Mouse (Mus musculus) olfactory bulb, adult 2 months (tissue): Measurements from ENCODE around the gene Gm49325. TPM values are rescaled to one million over a fixed set of nuclear protein-coding genes. Genes with fewer than 3 reads are reported as not detected.
A peak's percentile ranks its signal among the peaks of the same experiment; 100 is the strongest.

Experiments
- H3K27ac ChIP-seq: fragments of 200-500 bp; 2 replicates; pipeline ENCODE4 v1.5.1; 2012; ENCODE audit warnings: low read depth, low read length; ENCODE audit not compliant: insufficient read depth
- H3K4me1 ChIP-seq: fragments of 200-500 bp; 2 replicates; pipeline ENCODE4 v1.6.1; 2012; ENCODE audit warnings: low read length; ENCODE audit not compliant: control insufficient read depth, insufficient read depth
- H3K4me3 ChIP-seq: fragments of 200-500 bp; 2 replicates; pipeline ENCODE4 v1.5.1; 2012; ENCODE audit warnings: mild to moderate bottlenecking, low read depth, low read length, moderate library complexity; ENCODE audit not compliant: insufficient read depth
- CTCF ChIP-seq: fragments of 200-500 bp; IDR thresholded peaks from 2 replicates; pipeline ENCODE4 v1.5.1; 2012; ENCODE audit warnings: low read depth, mild to moderate bottlenecking, low read length, moderate library complexity; ENCODE audit not compliant: insufficient read depth
- POLR2A ChIP-seq: fragments of 200-500 bp; IDR thresholded peaks from 2 replicates; pipeline ENCODE4 v1.6.1; 2012; ENCODE audit warnings: mild to moderate bottlenecking, low read depth, low read length, moderate library complexity; ENCODE audit not compliant: insufficient read depth
- WGBS: fragments of 180-500 bp; shearing (Covaris S2); methylation state at CpG from one replicate; pipeline ENCODE4 v1.1.7; 2018; 5-methylcytosine and 5-hydroxymethylcytosine counted together
- polyA plus RNA-seq: library from polyadenylated mRNA; stranded (reverse); fragments of >200 nt; gene quantifications from 2 replicates; pipeline ENCODE4 v1.2.4, GENCODE M21; 2012; ENCODE audit warnings: low replicate concordance; ENCODE audit not compliant: missing spikeins, insufficient read depth, insufficient read length

The Gm49325 gene
- polyA plus RNA-seq, 1 experiment: not detected

DNA sequence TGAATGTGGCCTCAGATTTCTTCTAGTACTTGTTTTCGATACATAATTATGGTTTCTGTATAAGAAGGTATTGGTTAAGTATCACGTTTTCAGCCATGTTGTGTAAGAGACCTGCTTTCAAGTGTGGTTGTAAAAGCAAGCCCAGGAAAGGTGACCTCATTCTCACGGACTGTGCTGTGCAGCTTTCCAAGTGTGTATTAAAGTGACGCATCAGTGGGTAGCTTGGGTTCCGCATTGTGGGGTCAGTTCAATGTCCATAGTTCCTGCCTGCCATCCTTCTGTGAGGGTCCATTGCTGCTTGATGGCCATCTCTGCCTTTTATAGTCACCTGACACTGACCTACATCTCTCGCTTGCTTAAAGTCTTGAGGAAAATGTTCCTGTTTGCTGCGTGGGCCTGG is 10.9 kb downstream of the Gm49325 start:
- TF ChIP-seq POLR2A (no peak), CTCF (no peak)
- no peak overlapping the region for H3K27ac ChIP-seq
- WGBS: 91% methylated on average over 7 of the region's 7 CpGs
- peaks cover 9% of the 10 kb centered on the region; the same call in 1 of the 2 replicates for H3K4me1 ChIP-seq
- H3K4me3 ChIP-seq: no peak overlapping the region

- Histone ChIP-seq H3K4me3 (peak overlapping the region; percentile 93), H3K4me1 (peaks cover 22% of the 10 kb centered on the region), H3K27ac (peak overlapping the region; percentile 85)
- WGBS: 68% methylated on average over 8 of the region's 8 CpGs
- TF ChIP-seq POLR2A (no peak), CTCF (no peak)
Measured at GRCm38 (mm10) chr10:77621546-77621945, 15.5 kb downstream of the Gm49325 start.

- H3K4me3 ChIP-seq: peak within 1 kb of the TSS; percentile 93
Measured at GRCm38 (mm10) chr10:77622055-77622988, 16.3 kb downstream of the Gm49325 start, which contains the start of gene Ube2g2. Gene Ube2g2, plus strand, starts transcription at chr10:77622275.

DNA sequence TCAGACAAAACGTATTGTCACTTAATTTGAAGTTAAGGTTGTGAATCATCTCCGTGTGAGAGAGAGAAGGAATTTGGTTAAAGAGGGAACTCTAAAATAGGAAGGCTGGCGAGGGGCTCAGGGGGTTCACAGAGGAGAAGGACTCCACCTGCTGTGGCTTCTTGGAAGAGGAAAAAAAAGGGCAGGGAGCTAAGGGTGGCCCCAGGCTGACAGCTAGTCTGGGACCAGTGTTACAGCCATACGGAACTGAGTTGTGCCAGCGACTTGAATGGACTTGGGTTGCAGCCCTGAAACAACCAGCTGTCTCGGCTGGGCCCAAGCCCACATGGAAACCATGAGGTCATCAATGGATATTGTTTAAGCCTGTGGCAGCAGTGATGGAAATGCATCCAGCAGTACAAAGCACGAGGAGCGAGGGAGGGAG is 17.1 kb downstream of the Gm49325 start:
- 2% methylated on average over 8 of the region's 8 CpGs for WGBS
- H3K4me3 ChIP-seq: peak overlapping the region; percentile 42
- peaks cover 24% of the 10 kb centered on the region for H3K4me1 ChIP-seq
- 0 out of 2 replicates have a peak overlapping the region, but pooled peaks have one; percentile 16 for H3K27ac ChIP-seq
- TF ChIP-seq POLR2A (no peak), CTCF (no peak)

More at GRCm38 (mm10) chr10:77622055-77622988, 16.3 kb downstream of the Gm49325 start, which contains the start of gene Ube2g2:
- Histone ChIP-seq H3K4me1 (peaks cover 22% of the 10 kb centered on the region), H3K27ac (peak within 1 kb of the TSS; percentile 85)
- TF ChIP-seq CTCF (no peak), POLR2A (peak; percentile 77)
- under 1% methylated on average over 96 of the region's 96 CpGs for WGBS

GRCm38 (mm10) chr10:77623639-77624400 is 17.8 kb downstream of the Gm49325 start:
- 66% methylated on average over 10 of the region's 10 CpGs for WGBS
- H3K27ac ChIP-seq: no peak overlapping the region
- no peak for TF ChIP-seq POLR2A
- TF ChIP-seq CTCF: no peak

GRCm38 (mm10) chr10:77624570-77624995 is 18.6 kb downstream of the Gm49325 start:
- H3K4me3 ChIP-seq: no peak overlapping the region
- TF ChIP-seq CTCF (no peak), POLR2A (no peak)
- no peak overlapping the region for H3K27ac ChIP-seq
- WGBS: 39% methylated on average over 7 of the region's 7 CpGs
- H3K4me1 ChIP-seq: peaks cover 24% of the 10 kb centered on the region

More at GRCm38 (mm10) chr10:77623639-77624400, 17.8 kb downstream of the Gm49325 start:
- Histone ChIP-seq H3K4me3 (no peak overlapping the region), H3K4me1 (peaks cover 24% of the 10 kb centered on the region)

- peaks cover 24% of the 10 kb centered on the region for H3K4me1 ChIP-seq
- H3K4me3 ChIP-seq: no peak overlapping the region
- WGBS: 78% methylated on average over 7 of the region's 7 CpGs
- TF ChIP-seq POLR2A (no peak), CTCF (no peak)
- H3K27ac ChIP-seq: no peak overlapping the region
Measured at GRCm38 (mm10) chr10:77626036-77626435, 20.0 kb downstream of the Gm49325 start.

- Histone ChIP-seq H3K27ac (no peak overlapping the region), H3K4me3 (no peak overlapping the region), H3K4me1 (peaks cover 21% of the 10 kb centered on the region)
- 50% methylated on average over 7 of the region's 7 CpGs for WGBS
- TF ChIP-seq POLR2A (no peak), CTCF (no peak)
Measured at GRCm38 (mm10) chr10:77626591-77626990, 20.6 kb downstream of the Gm49325 start.

DNA sequence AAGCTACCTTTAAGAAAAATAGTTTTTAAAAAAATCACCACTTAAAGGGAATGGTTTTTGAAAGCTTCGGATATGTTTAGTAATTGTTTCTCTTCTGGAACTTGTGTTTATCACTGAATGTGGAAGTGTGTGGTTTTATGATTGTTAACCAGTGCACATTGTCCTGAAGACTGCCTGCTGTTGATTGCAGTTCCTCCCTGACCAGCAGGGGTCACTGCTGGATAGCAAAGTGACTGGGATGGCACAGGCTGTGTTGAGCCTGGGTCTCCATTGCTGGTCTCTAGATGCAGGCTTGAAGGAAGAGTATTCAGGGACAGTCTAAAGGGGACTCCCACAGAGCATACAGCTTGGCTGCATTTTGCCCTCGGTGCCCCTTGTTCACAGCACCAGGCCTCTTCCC is 21.5 kb downstream of the Gm49325 start:
- TF ChIP-seq POLR2A (no peak), CTCF (peak; percentile 79)
- Histone ChIP-seq H3K4me3 (no peak overlapping the region), H3K27ac (no peak overlapping the region), H3K4me1 (peaks cover 18% of the 10 kb centered on the region)
- 18% methylated on average over 2 of the region's 2 CpGs for WGBS
